Comparison of ENCODE assay signal across 14 mouse cellular contexts in genomic region chr17:75172685-75173205, GRCm38 (mm10).
"Had no signal": no experiment of that assay in that cellular context is flagged by ENCODE, and none has a peak within 500 bp of the region (broad histone marks: within the 10 kb centered on the region; RNA-seq: fewer than 3 reads in every experiment).

No protein-coding gene starts in this region.

- H3K27ac ChIP-seq: kidney, embryonic 15.5 days; layer of hippocampus, adult 2 months; liver, embryonic 13.5 days; midbrain, embryonic 10.5 days; midbrain, embryonic 13.5 days had no signal

- H3K27me3 ChIP-seq: kidney, embryonic 15.5 days; liver, embryonic 13.5 days had no signal

- ATAC-seq: midbrain, embryonic 13.5 days; midbrain, embryonic 16.5 days had no signal

- H3K4me1 ChIP-seq: liver, embryonic 13.5 days; midbrain, embryonic 10.5 days; midbrain, embryonic 13.5 days had no signal

- H3K36me3 ChIP-seq: kidney, embryonic 15.5 days; liver, embryonic 13.5 days; midbrain, embryonic 10.5 days; midbrain, embryonic 13.5 days had no signal

- H3K9me3 ChIP-seq: kidney, embryonic 15.5 days; liver, embryonic 13.5 days; midbrain, embryonic 10.5 days had no signal

- H3K4me3 ChIP-seq: kidney, embryonic 15.5 days; layer of hippocampus, adult 2 months; liver, embryonic 13.5 days; midbrain, embryonic 10.5 days; midbrain, embryonic 13.5 days; myocyte had no signal

- DNase-seq: kidney, adult 11 months; layer of hippocampus, adult 9-11 months; liver, embryonic 13.5 days; lung, adult 2 months; lung, postnatal 14 days; lung, postnatal 4 days; thymus, adult 18-20 months; thymus, postnatal 36 days had no signal

- H3K9ac ChIP-seq: kidney, embryonic 15.5 days; liver, embryonic 13.5 days; midbrain, embryonic 13.5 days had no signal

- H3K4me2 ChIP-seq: kidney, embryonic 15.5 days; liver, embryonic 13.5 days; midbrain, embryonic 13.5 days had no signal
